19 mouse cellular contexts compared by ENCODE assay signal in genomic region chr8:87049196-87049595, GRCm38 (mm10).
DNase-seq lines count a peak whose midpoint lies in the region; ATAC-seq and TF ChIP-seq lines count a peak whose summit lies in the region.
"Had no signal": no experiment of that assay in that cellular context is flagged by ENCODE, and none has a peak within 500 bp of the region (broad histone marks: within the 10 kb centered on the region; RNA-seq: fewer than 3 reads in every experiment).

No protein-coding gene starts in this region.

- no peaks in the 10 kb centered on the region for H3K79me2 ChIP-seq in liver, adult 2 months (ENCODE audit: control insufficient read depth, insufficient read depth, low read length)

- no peak for TF ChIP-seq POLR2A in liver, adult 2 months (IDR thresholded peaks at IDR 0.05; ENCODE audit: extremely low read depth, insufficient read depth, low read length)

- H3K9me3 ChIP-seq in heart, embryonic 11.5 days (replicated peaks; ENCODE audit: control insufficient read depth, low read length) = no peaks in the 10 kb centered on the region
- H3K9me3 ChIP-seq: embryonic facial prominence, embryonic 10.5 days; embryonic facial prominence, embryonic 12.5 days; forebrain, embryonic 13.5 days; forebrain, embryonic 15.5 days had no signal

- H3K9ac ChIP-seq in liver, adult 2 months (ENCODE audit: low read depth, low read length) = no peak overlapping the region
- no peak overlapping the region for H3K9ac ChIP-seq in heart, embryonic 11.5 days (ENCODE audit: low read depth, low read length)
- H3K9ac ChIP-seq: embryonic facial prominence, embryonic 12.5 days; forebrain, embryonic 13.5 days; forebrain, embryonic 15.5 days; forebrain, postnatal 0 days had no signal

- no peak for ATAC-seq in heart, embryonic 11.5 days (replicated peaks; ENCODE audit: insufficient number of reproducible peaks, low FRiP score, low TSS enrichment)
- ATAC-seq: activated CD4-positive, CD25-positive, alpha-beta regulatory T cell, adult 4 months; CD4-positive, CD25-positive, alpha-beta regulatory T cell, adult 4 months; forebrain, embryonic 13.5 days; forebrain, embryonic 15.5 days; forebrain, postnatal 0 days; Patski had no signal

- H3K36me3 ChIP-seq in liver, adult 2 months (ENCODE audit: control insufficient read depth, insufficient read depth, low read length) = no peaks in the 10 kb centered on the region
- H3K36me3 ChIP-seq in heart, embryonic 11.5 days (ENCODE audit: control insufficient read depth, insufficient read depth, low read length) = no peaks in the 10 kb centered on the region
- H3K36me3 ChIP-seq: embryonic facial prominence, embryonic 10.5 days; embryonic facial prominence, embryonic 12.5 days; forebrain, embryonic 15.5 days; G1E had no signal

- no peak overlapping the region for H3K4me3 ChIP-seq in liver, adult 2 months (ENCODE audit: insufficient read depth, low read depth, low read length)
- no peak overlapping the region for H3K4me3 ChIP-seq in heart, embryonic 11.5 days (ENCODE audit: low read depth, low read length)
- H3K4me3 ChIP-seq: embryonic facial prominence, embryonic 10.5 days; embryonic facial prominence, embryonic 12.5 days; forebrain, embryonic 13.5 days; forebrain, embryonic 15.5 days had no signal

- H3K27me3 ChIP-seq in liver, adult 2 months (ENCODE audit: control insufficient read depth, insufficient read depth, low read length) = no peaks in the 10 kb centered on the region
- H3K27me3 ChIP-seq in heart, embryonic 11.5 days (ENCODE audit: control insufficient read depth, insufficient read depth, low read length) = no peaks in the 10 kb centered on the region
- H3K27me3 ChIP-seq: CH12.LX; embryonic facial prominence, embryonic 12.5 days; forebrain, embryonic 13.5 days; forebrain, embryonic 15.5 days had no signal

- H3K4me2 ChIP-seq in heart, embryonic 11.5 days = no peak overlapping the region
- H3K4me2 ChIP-seq: embryonic facial prominence, embryonic 12.5 days; forebrain, embryonic 13.5 days; forebrain, embryonic 15.5 days had no signal

- DNase-seq in liver, adult 2 months (ENCODE audit: extremely low read depth, low read depth, low spot score) = peak; percentile 1
- DNase-seq in liver (no peak), adipocyte (ENCODE audit: low spot score) (peak; percentile 57)
- no peak for DNase-seq in cerebellum, adult 11-12 months
- DNase-seq: adrenal gland, adult 2 months; adrenal gland, postnatal 10 days; adrenal gland, postnatal 25 days; B cell, adult 2 months had no signal

- TF ChIP-seq CTCF in liver, adult 2 months (IDR thresholded peaks at IDR 0.05; ENCODE audit: low read depth, low read length) = no peak

- no peak overlapping the region for H3K27ac ChIP-seq in liver, adult 2 months (replicated peaks; ENCODE audit: insufficient read depth, low read depth, low read length)
- H3K27ac ChIP-seq in heart, embryonic 11.5 days (ENCODE audit: low read depth, low read length) = no peak overlapping the region
- H3K27ac ChIP-seq: embryonic facial prominence, embryonic 10.5 days; embryonic facial prominence, embryonic 12.5 days; forebrain, embryonic 13.5 days; forebrain, embryonic 15.5 days had no signal

- H3K4me1 ChIP-seq in liver, adult 2 months (ENCODE audit: control insufficient read depth, insufficient read depth, low read length) = no peaks in the 10 kb centered on the region
- H3K4me1 ChIP-seq in heart, embryonic 11.5 days (ENCODE audit: control insufficient read depth, insufficient read depth, low read length) = no peaks in the 10 kb centered on the region
- H3K4me1 ChIP-seq: embryonic facial prominence, embryonic 10.5 days; embryonic facial prominence, embryonic 12.5 days; forebrain, embryonic 13.5 days; forebrain, embryonic 15.5 days had no signal

- WGBS in liver, adult 2 months = 90% methylated on average over 4 of the region's 4 CpGs
- WGBS in heart, embryonic 11.5 days (ENCODE audit: insufficient replicate concordance) = 77% methylated on average over 4 of the region's 4 CpGs

Comparison
In these comparisons a context has a peak if more than half of its experiments do, and no peak if none do; other contexts are left out.
1. DNase-seq: peak in liver, adult 2 months (single experiment) and adipocyte (single experiment); none in liver (single experiment) and cerebellum, adult 11-12 months (single experiment).